Mouse (Mus musculus): ENCODE measurements around the gene Vps72. TPM values are rescaled to one million over a fixed set of nuclear protein-coding genes. Genes with fewer than 3 reads are reported as not detected.

The Vps72 gene
- total RNA-seq, 4 experiments from 2014 or later: 42.8 to 48.3 (median 43.1) TPM

DNA sequence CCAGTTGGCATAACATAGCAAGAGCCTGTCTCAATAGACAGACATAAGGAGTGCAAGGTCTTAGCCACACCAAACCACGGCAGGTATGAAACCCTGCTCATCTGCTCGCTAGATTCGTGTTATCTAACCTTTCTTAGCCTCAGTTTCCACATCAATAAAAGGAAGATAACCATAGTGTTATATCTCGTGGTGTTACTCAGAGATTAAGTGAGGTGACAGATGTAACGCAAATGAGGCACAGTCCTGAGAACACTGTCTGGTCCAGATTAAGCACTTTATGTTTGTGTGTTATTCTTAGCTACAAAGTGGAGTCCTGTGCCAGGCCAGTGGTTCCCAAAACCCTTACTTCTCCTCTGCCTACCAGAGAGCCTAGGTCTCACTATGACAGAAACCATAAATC, 54.0 kb downstream of the Vps72 start:
- DNase-seq (ENCODE audit: low spot score in 2 of 2): no peak

- no peak for DNase-seq (ENCODE audit: low spot score in 2 of 2)
Measured at GRCm38 (mm10) chr3:95169996-95170395, 59.2 kb downstream of the Vps72 start.

GRCm38 (mm10) chr3:95171105-95171504, 60.3 kb downstream of the Vps72 start:
- no peak for DNase-seq (ENCODE audit: low spot score in 2 of 2)

Small RNA genes within 50 kb of the gene (microRNA-seq; reads per million reads assigned to microRNA genes)
- 0 reads per million in 2 experiments for gene Mir8099-1

Other genes starting within 250 kb of the Vps72 start
- gene Psmb4, start 224.1 kb upstream of the Vps72 start, total RNA-seq (2022): 100 to 1,000 TPM; 239 to 284 (median 263) TPM
- 10 to 100 TPM; 10.2 to 12.8 (median 11.4) TPM for gene Selenbp1, start 178.0 kb upstream of the Vps72 start, total RNA-seq (2022)
- gene Rfx5, start 156.9 kb upstream of the Vps72 start, total RNA-seq (2022): 10 to 100 TPM; 25.3 to 30.5 (median 27.1) TPM
- gene Pi4kb, start 136.3 kb upstream of the Vps72 start, total RNA-seq (2022): 10 to 100 TPM; 54.8 to 65.9 (median 59.6) TPM
- gene Zfp687, start 95.6 kb upstream of the Vps72 start, total RNA-seq (2022): 10 to 100 TPM; 33.2 to 36.0 (median 35.2) TPM
- 100 to 1,000 TPM; 153 to 167 (median 156) TPM for gene Psmd4, start 68.4 kb upstream of the Vps72 start, total RNA-seq (2022)
- gene Pip5k1a, start 4.1 kb upstream of the Vps72 start, total RNA-seq (2022): 10 to 100 TPM; 49.9 to 53.7 (median 51.0) TPM
- under 1 TPM in 2 of 4 experiments, not detected in 2; 0.51 to 0.62 TPM for gene Tmod4, start 13.5 kb downstream of the Vps72 start, total RNA-seq (2022)
- gene Scnm1, start 23.0 kb downstream of the Vps72 start, total RNA-seq (2022): 10 to 100 TPM; 49.3 to 55.8 (median 50.5) TPM
- gene Lysmd1, start 23.1 kb downstream of the Vps72 start, total RNA-seq (2022): 10 to 100 TPM; 12.8 to 17.7 (median 15.5) TPM
- gene Tnfaip8l2, start 31.3 kb downstream of the Vps72 start, total RNA-seq (2022): 1 to 10 TPM; 2.3 to 6.7 (median 4.3) TPM
- gene Sema6c, start 49.4 kb downstream of the Vps72 start, total RNA-seq (2022): 10 to 100 TPM; 22.8 to 27.3 (median 24.9) TPM
- 10 to 100 TPM; 10.4 to 12.5 (median 12.1) TPM for gene Gabpb2, start 106.9 kb downstream of the Vps72 start, total RNA-seq (2022)
- gene Cdc42se1, start 117.7 kb downstream of the Vps72 start, total RNA-seq (2022): 10 to 100 TPM; 63.5 to 76.2 (median 69.3) TPM
- 100 to 1,000 TPM; 280 to 293 (median 288) TPM for gene Mllt11, start 121.1 kb downstream of the Vps72 start, total RNA-seq (2022)
- under 1 TPM; 0.24 to 0.67 (median 0.41) TPM for gene Gm128, start 130.6 kb downstream of the Vps72 start, total RNA-seq (2022)
- under 1 TPM in 3 of 4 experiments, not detected in 1; 0.37 to 0.72 (median 0.67) TPM for gene Bnipl, start 140.2 kb downstream of the Vps72 start, total RNA-seq (2022)
- gene Mindy1, start 170.3 kb downstream of the Vps72 start, total RNA-seq (2022): 10 to 100 TPM; 20.7 to 24.3 (median 22.4) TPM
- 10 to 100 TPM; 24.0 to 27.2 (median 25.2) TPM for gene Prune1, start 171.1 kb downstream of the Vps72 start, total RNA-seq (2022)
- 1 to 10 TPM in 2 of 4 experiments, under 1 TPM in 2; 0.33 to 1.6 (median 0.93) TPM for gene Anxa9, start 196.2 kb downstream of the Vps72 start, total RNA-seq (2022)
- gene Cers2, start 203.8 kb downstream of the Vps72 start, total RNA-seq (2022): 10 to 100 TPM; 51.9 to 63.7 (median 56.1) TPM
- gene Setdb1, start 246.2 kb downstream of the Vps72 start, total RNA-seq (2022): 10 to 100 TPM; 31.6 to 36.9 (median 34.8) TPM

All from left cerebral cortex, adult 8-10 months (tissue).